Mouse (Mus musculus) regulatory T cell (primary cell): ENCODE data around the gene Stpg3.
"Not testable (repeated sequence)": the region's sequence is repeated elsewhere in the genome, so short reads cannot be mapped to it uniquely, and the experiment has no call there.

Source experiments
- in situ Hi-C: fragments of 300-600 bp; cut with MboI, MseI; formaldehyde crosslinking; loops from one replicate; pipeline ENCODE4 v1.15.1; 2025; ENCODE audit warnings: high pct_unique_total_duplicates

Gene Stpg3

DNA sequence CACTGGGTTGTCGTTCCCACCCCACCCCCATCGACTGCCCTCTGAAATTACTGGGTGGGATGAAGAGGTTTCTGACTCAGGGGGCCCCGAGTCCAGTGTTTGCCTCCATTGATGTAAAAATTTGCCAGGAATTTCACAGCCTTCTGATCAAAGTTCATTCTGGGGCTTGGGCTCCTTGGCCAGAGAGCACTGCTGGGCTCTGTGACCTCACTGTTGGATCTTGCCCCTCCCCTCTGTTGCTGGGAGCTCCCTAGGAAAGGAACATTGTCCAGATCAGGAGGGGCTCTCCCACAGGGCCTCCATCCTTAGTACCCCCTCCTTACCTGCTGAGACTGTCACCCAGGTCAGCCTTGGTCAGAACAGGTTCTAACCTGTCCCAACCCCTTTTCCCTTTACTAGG is at the start of gene Stpg3:
TSS of gene Stpg3 (minus strand) at position 194 of the 400 bp plus-strand sequence.
- in situ Hi-C loops, result no loop called here

DNA sequence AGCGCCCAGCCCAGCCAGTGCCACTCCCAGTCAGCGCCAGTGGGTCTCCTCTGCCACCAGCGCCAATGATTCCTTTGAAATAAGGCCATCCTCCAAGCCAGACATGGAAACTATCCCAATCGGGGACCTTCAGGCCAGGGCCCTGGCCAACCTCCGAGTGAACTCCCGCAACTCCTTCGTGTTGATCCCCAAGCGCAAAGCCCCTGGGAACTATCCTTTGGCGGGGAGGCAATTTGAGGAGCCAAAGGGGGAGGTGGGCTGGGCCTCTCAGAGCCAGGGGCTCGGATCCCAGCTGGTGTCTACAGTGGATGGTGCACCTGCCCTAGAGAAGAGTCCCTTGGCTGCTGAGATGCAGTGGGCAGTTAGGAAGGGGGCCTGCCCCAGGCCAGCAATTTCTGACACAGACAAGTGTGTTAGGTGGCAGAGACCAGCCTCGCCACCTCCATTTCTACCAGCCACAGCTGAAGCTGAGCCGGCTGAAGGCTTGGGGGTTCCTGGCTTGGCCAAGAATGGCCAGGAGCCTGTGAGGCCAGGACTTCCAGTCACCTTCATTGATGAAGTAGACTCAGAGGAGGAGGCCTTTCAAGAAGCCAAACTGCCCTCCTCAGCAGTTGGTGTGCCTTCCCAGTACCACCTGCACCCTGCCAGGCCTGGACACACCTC is 49.3 kb upstream of the Stpg3 start:
- in situ Hi-C loops, result no loop called here

DNA sequence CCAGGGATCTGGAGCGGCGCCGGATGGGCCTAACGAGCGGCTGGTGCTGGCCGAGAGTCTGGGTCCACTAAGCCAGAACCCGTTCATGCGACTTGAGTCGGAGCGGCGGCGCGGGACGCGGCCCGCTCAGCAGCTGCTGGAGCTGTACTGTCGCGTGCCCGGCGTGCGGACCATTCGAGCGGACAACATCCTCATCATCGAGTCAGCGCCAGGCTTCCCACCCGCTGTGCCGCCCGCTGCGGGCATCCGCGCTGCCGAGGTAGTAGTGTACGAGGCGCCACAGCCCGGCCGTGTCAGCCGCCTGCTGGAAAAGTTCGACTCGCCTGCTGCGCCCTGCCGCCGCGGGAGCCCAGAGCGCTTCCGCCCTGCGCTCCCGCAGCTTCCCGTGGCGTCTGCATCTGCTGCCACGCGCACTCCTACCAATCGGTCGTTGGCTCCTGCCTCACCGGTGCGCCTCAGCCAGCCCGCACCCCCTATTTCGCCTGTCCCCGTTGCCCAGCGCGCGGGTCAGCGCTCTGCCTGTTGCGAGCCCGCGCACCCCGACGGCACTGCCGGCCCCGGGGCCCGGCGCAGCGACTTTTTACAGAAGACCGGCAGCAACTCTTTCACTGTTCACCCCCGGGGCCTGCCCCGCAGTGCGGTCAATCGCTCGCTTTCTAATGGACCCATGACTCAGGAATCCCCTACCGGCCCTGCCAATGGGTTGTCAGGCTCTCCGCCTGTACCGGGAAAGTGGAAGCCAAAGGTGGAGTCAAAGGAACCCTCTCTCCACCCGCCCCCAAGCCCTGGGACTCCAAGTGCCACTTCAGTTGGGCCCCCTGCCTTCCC is 48.6 kb upstream of the Stpg3 start:
- in situ Hi-C loops, result no loop called here

GRCm38 (mm10) chr2:25262291-25262767 is 47.9 kb upstream of the Stpg3 start, which contains the start of gene Tprn:
Gene Tprn (plus strand): TSS chr2:25262618.
- in situ Hi-C loops, result no loop called here

- in situ Hi-C loops, result no loop called here
These were observed 47.4 kb upstream of the Stpg3 start for GRCm38 (mm10) chr2:25261870-25262269.

- in situ Hi-C loops, result no loop called here
These were observed 44.5 kb upstream of the Stpg3 start for GRCm38 (mm10) chr2:25258887-25259286.

GRCm38 (mm10) chr2:25257250-25257649 is 42.8 kb upstream of the Stpg3 start:
- in situ Hi-C loops, result not testable (repeated sequence)

- in situ Hi-C loops, result not testable (repeated sequence)
These were observed 42.1 kb upstream of the Stpg3 start for GRCm38 (mm10) chr2:25256443-25257109.

- in situ Hi-C loops, result no loop called here
These were observed 40.9 kb upstream of the Stpg3 start, which contains the start of gene Tmem203 for GRCm38 (mm10) chr2:25255284-25255779. Gene Tmem203 (plus strand): TSS chr2:25255439.

- in situ Hi-C loops, result no loop called here
These were observed 37.9 kb upstream of the Stpg3 start for GRCm38 (mm10) chr2:25252331-25252730.

GRCm38 (mm10) chr2:25246183-25247072 is 32.0 kb upstream of the Stpg3 start, which contains the start of gene AL732309.1:
Gene AL732309.1 (minus strand): TSS chr2:25246863.
- in situ Hi-C loops, result no loop called here

DNA sequence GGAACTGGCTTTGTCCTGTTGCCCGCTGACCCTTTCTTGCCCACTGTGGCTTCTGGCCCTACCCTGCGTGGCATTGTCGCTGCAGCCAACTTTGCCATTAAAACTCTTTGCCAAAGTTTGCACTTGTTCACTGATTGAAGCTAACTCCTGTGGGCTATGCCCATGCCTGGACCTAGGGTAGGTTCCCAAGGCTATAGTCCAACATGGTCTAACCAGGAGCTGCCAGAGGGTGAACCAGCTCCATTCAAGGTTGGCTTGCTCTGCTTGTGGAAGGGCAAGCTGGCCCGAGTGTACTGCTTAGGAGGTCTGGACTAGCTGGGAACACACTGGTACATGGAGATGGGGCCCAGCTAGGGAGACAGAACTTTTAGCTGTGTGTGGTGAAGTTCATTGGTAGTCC is 29.7 kb upstream of the Stpg3 start:
- in situ Hi-C loops, result no loop called here

DNA sequence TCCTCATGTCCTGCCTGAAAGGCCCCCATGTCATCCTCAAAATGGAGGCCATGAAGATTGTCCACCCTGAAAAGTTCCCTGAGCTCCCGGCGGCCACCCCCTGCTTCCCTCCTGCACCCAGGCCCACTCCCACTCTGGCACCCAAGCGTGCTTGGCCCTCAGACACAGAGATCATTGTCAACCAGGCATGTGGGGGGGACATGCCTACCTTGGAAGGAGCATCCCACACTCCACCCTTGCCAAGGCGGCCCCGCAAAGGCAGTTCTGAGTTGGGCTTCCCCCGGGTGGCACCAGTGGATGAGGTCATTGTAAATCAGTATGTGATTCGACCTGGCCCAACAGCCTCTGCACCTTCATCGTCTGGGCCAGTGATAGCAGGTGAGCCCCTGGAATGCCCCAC is 28.9 kb upstream of the Stpg3 start:
- in situ Hi-C loops, result no loop called here

DNA sequence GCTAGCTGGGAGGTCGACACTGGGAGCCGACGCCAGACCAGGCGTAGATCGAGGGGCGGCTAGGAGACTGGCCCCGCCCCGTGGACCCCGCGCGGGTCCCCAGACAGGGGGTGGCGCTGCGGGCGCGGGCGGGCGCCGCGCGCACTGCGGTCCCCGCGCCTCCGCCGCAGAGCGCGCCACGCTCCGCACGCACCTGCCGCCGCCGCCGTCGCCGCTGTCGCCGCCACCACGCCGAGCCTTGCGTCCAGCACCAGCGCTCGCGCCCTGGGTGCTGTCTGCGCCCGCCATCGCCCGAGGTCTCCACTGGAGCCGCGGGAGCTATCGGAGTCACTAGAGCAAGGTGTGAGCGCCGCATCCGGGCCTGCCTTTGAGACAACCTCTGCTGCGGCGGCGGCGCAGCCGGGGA is 27.7 kb upstream of the Stpg3 start, which contains the start of the genes Rnf208 and Cysrt1:
TSS of gene Rnf208 (plus strand) at position 155 of the 406 bp plus-strand sequence.
TSS of gene Cysrt1 (minus strand) at position 352 of the 406 bp plus-strand sequence.
- in situ Hi-C loops, result no loop called here

- in situ Hi-C loops, result no loop called here
These were observed 27.0 kb upstream of the Stpg3 start for GRCm38 (mm10) chr2:25241438-25241775.

GRCm38 (mm10) chr2:25240723-25241437 is 26.4 kb upstream of the Stpg3 start:
- in situ Hi-C loops, result no loop called here

DNA sequence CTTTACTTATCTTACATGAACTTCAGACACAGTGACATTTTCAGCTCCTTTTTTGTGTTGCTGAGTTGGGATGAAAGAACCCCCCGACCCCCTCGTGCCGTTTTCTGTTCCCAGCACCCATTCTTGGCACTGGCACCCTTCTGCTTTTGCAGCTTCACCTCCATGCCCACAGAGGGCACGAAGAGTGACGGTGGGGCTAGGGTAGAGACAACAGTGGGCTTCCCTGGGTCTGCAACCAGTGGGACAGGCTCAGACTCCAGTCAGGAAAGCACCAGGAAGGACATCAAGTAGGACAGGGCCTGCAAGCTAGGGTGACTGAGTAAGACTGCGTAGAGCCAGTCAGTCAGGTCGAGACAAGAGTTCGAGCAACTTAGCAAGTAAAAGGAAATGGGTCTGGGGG is 25.9 kb upstream of the Stpg3 start:
- in situ Hi-C loops, result no loop called here

GRCm38 (mm10) chr2:25239766-25240165 is 25.3 kb upstream of the Stpg3 start:
- in situ Hi-C loops, result loop anchor here (10.0 kb wide), 1 partner anchor 1665 kb away; the partner anchor contains the start of gene Surf6

GRCm38 (mm10) chr2:25238106-25238505 is 23.7 kb upstream of the Stpg3 start:
- in situ Hi-C loops, result loop anchor here (10.0 kb wide), 1 partner anchor 1667 kb away; the partner anchor contains the start of gene Surf6

GRCm38 (mm10) chr2:25237522-25237921 is 23.1 kb upstream of the Stpg3 start:
- in situ Hi-C loops, result loop anchor here (10.0 kb wide), 1 partner anchor 1667 kb away; the partner anchor contains the start of gene Surf6
